Mouse (Mus musculus): ENCODE measurements around the gene Fdxacb1.
A peak's percentile ranks its signal among the peaks of the same experiment; 100 is the strongest.

Gene Fdxacb1

GRCm38 (mm10) chr9:50750706-50751105 lies 17.3 kb upstream of the Fdxacb1 start:
- no peak for DNase-seq

- peak in 1 of 2 experiments; percentile 19 for DNase-seq
These were observed 16.7 kb upstream of the Fdxacb1 start, which contains the start of gene Cryab for GRCm38 (mm10) chr9:50751323-50751722. TSS of gene Cryab (plus strand) at chr9:50751325.

- peak in 1 of 2 experiments; percentile 46 for DNase-seq
These were observed 15.9 kb upstream of the Fdxacb1 start, which contains the start of gene Hspb2 for GRCm38 (mm10) chr9:50752054-50752602. TSS of gene Hspb2 (minus strand) at chr9:50752354.

- DNase-seq: peak; percentile 74 to 77
These were observed 15.0 kb upstream of the Fdxacb1 start for GRCm38 (mm10) chr9:50752784-50753615.

GRCm38 (mm10) chr9:50753947-50754346 lies 14.1 kb upstream of the Fdxacb1 start:
- no peak for DNase-seq

GRCm38 (mm10) chr9:50756711-50757110 lies 11.3 kb upstream of the Fdxacb1 start:
- no peak for DNase-seq

- DNase-seq: no peak
These were observed 6.4 kb upstream of the Fdxacb1 start for GRCm38 (mm10) chr9:50761520-50762243.

GRCm38 (mm10) chr9:50763331-50763730 lies 4.7 kb upstream of the Fdxacb1 start:
- DNase-seq: peak in 1 of 2 experiments; percentile 37

- DNase-seq: peak in 1 of 2 experiments; percentile 20
These were observed 417 bp upstream of the Fdxacb1 start for GRCm38 (mm10) chr9:50767531-50768106.

- DNase-seq: no peak
These were observed 2.0 kb downstream of the Fdxacb1 start for GRCm38 (mm10) chr9:50770011-50770410.

GRCm38 (mm10) chr9:50774026-50774462 lies 6.0 kb downstream of the Fdxacb1 start:
- DNase-seq: no peak

GRCm38 (mm10) chr9:50774991-50775612 lies 7.1 kb downstream of the Fdxacb1 start, which contains the start of the genes Alg9 and 1110032A03Rik:
TSS of gene Alg9 (plus strand) at chr9:50775019.
TSS of gene 1110032A03Rik (minus strand) at chr9:50775520.
- peak; percentile 96 to 97 for DNase-seq

GRCm38 (mm10) chr9:50775662-50776126 lies 7.7 kb downstream of the Fdxacb1 start:
- DNase-seq: no peak

GRCm38 (mm10) chr9:50776162-50776760 lies 8.2 kb downstream of the Fdxacb1 start:
- DNase-seq: no peak

GRCm38 (mm10) chr9:50782155-50782554 lies 14.1 kb downstream of the Fdxacb1 start:
- peak in 1 of 2 experiments; percentile 52 for DNase-seq

GRCm38 (mm10) chr9:50795266-50795665 lies 27.2 kb downstream of the Fdxacb1 start:
- DNase-seq: no peak

GRCm38 (mm10) chr9:50796776-50797175 lies 28.7 kb downstream of the Fdxacb1 start:
- DNase-seq: no peak

- DNase-seq: no peak
These were observed 29.6 kb downstream of the Fdxacb1 start for GRCm38 (mm10) chr9:50797641-50798040.

GRCm38 (mm10) chr9:50798368-50798767 lies 30.3 kb downstream of the Fdxacb1 start:
- DNase-seq: no peak

GRCm38 (mm10) chr9:50800985-50801384 lies 32.9 kb downstream of the Fdxacb1 start:
- DNase-seq: peak in 1 of 2 experiments; percentile 59

GRCm38 (mm10) chr9:50803055-50803671 lies 35.1 kb downstream of the Fdxacb1 start:
- DNase-seq: no peak

All from cerebellum, postnatal 25 days (tissue).